Mouse (Mus musculus) limb, embryonic 15.5 days (tissue): ENCODE data around the gene Ppp6r1. TPM values are rescaled to one million over a fixed set of nuclear protein-coding genes. Genes with fewer than 3 reads are reported as not detected.
"Not testable (repeated sequence)": the region's sequence is repeated elsewhere in the genome, so short reads cannot be mapped to it uniquely, and the experiment has no call there.

Experiments used
- ATAC-seq: fragments of 200-750 bp; cut with Nextera tagmentation; 2 replicates; pipeline ENCODE4 v1.8.0; 2017; ENCODE audit warnings: low read depth, moderate TSS enrichment; ENCODE audit not compliant: insufficient number of reproducible peaks, low FRiP score, low TSS enrichment
- H3K27ac ChIP-seq: fragments of 300-500 bp; sonication (generic); 2 replicates; pipeline ENCODE4 v1.5.1; 2015; ENCODE audit warnings: moderate library complexity, mild to moderate bottlenecking, inconsistent platforms
- H3K27me3 ChIP-seq: fragments of 300-500 bp; sonication (generic); 2 replicates; pipeline ENCODE4 v1.6.1; 2015; ENCODE audit warnings: inconsistent platforms
- H3K36me3 ChIP-seq: fragments of 300-500 bp; sonication (generic); 2 replicates; pipeline ENCODE4 v1.6.1; 2015; ENCODE audit warnings: inconsistent platforms
- H3K4me1 ChIP-seq: fragments of 300-500 bp; sonication (generic); 2 replicates; pipeline ENCODE4 v1.6.1; 2015; ENCODE audit warnings: inconsistent platforms
- H3K4me2 ChIP-seq: fragments of 300-500 bp; sonication (generic); 2 replicates; pipeline ENCODE4 v1.6.1; 2015; ENCODE audit warnings: mild to moderate bottlenecking, inconsistent platforms
- H3K4me3 ChIP-seq: fragments of 300-500 bp; sonication (generic); 2 replicates; pipeline ENCODE4 v1.5.1; 2015; ENCODE audit warnings: mild to moderate bottlenecking, inconsistent platforms
- H3K9ac ChIP-seq: fragments of 300-500 bp; sonication (generic); 2 replicates; pipeline ENCODE4 v1.6.1; 2015; ENCODE audit warnings: inconsistent platforms
- H3K9me3 ChIP-seq: fragments of 300-500 bp; sonication (generic); 2 replicates; pipeline ENCODE4 v1.6.1; 2016; ENCODE audit warnings: inconsistent platforms
- WGBS: fragments of 180-500 bp; shearing (Covaris S2); methylation state at CpG from one replicate; pipeline ENCODE4 v1.1.7; 2015; 5-methylcytosine and 5-hydroxymethylcytosine counted together
- polyA plus RNA-seq: library from polyadenylated mRNA; unstranded; fragments of >200 nt; fragmentation: Nextera tagmentation; extraction: Ambion mirVana; gene quantifications from 2 replicates; pipeline ENCODE4 v1.2.1, GENCODE M21; 2015

Gene Ppp6r1
- polyA plus RNA-seq, 1 experiment from 2014 or later: 7.0 TPM

DNA sequence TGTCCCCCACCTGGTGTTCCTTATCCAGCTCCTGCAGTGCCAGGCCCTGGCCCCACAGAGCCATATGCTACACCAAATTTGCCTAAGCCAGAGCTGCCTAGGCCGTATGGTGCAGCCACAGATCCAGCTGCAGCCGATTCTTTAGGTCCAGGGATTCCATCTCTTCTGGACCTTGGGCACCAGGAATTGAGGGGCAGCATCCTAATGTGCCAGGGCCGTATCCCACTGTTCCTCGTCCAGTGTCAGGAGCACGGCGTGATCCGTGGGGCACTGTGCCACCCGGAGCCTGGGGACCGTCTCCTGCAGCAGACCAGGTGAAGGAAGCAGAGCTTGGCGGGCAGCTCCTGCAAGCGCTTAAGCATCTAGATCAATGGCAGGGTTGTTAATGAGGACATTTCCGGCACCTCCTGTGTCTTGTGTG, 46.9 kb downstream of the Ppp6r1 start:
- Histone ChIP-seq H3K36me3 (no peaks in the 10 kb centered on the region), H3K27me3 (no peaks in the 10 kb centered on the region), H3K4me3 (no peak overlapping the region), H3K4me1 (no peaks in the 10 kb centered on the region), H3K9ac (no peak overlapping the region), H3K9me3 (no peaks in the 10 kb centered on the region), H3K4me2 (no peak overlapping the region), H3K27ac (no peak overlapping the region)
- ATAC-seq: no peak
- WGBS: 59% methylated on average over 12 of the region's 12 CpGs

DNA sequence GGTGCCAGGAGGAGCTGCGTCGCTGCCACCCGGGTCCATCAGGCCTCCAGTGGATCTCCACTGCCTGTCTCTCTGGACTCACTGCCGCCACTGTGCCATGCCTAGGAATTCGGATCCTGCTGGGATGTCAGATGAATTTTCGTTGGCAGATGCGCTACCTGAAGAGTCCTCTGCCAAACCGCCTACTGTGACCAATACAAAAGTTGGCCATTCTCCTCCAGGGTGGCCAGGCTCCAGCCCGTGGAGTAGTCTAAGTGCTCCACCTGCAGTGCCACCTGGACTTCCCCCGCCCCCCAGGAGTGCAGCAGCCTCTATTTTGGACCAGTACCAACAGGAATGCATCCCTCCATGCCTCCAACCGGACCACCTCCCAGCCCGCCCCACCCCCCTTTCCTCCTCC, 47.3 kb downstream of the Ppp6r1 start:
- Histone ChIP-seq H3K4me1 (no peaks in the 10 kb centered on the region), H3K27me3 (no peaks in the 10 kb centered on the region), H3K4me3 (no peak overlapping the region), H3K4me2 (no peak overlapping the region), H3K9me3 (no peaks in the 10 kb centered on the region), H3K36me3 (no peaks in the 10 kb centered on the region), H3K9ac (no peak overlapping the region), H3K27ac (no peak overlapping the region)
- 82% methylated on average over 12 of the region's 12 CpGs for WGBS
- no peak for ATAC-seq

DNA sequence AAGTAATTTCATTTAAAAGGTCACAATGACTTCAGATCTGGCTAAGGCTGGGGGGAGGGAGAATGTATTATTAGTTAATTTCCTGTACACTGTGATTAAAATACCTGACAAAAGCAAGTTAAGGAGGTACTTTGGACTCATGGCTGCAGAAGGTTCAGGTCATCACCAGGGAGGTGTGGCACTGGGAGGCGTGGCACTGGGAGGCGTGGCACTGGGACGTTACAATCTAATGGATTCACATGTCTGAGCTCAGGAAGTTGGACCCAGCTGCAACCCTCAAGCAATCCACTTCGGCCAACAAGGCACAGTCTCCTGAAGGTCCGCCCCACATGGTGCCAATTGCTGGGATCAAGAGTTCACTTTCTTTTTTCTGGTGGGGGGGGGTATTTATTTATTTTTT, 50.8 kb downstream of the Ppp6r1 start:
- no peaks in the 10 kb centered on the region for H3K4me1 ChIP-seq
- H3K27me3 ChIP-seq: no peaks in the 10 kb centered on the region
- no peaks in the 10 kb centered on the region for H3K36me3 ChIP-seq
- no peak overlapping the region for H3K27ac ChIP-seq
- WGBS: 64% methylated on average over 5 of the region's 5 CpGs
- no peak for ATAC-seq
- no peaks in the 10 kb centered on the region for H3K9me3 ChIP-seq
- H3K9ac ChIP-seq: no peak overlapping the region
- H3K4me3 ChIP-seq: no peak overlapping the region
- no peak overlapping the region for H3K4me2 ChIP-seq

DNA sequence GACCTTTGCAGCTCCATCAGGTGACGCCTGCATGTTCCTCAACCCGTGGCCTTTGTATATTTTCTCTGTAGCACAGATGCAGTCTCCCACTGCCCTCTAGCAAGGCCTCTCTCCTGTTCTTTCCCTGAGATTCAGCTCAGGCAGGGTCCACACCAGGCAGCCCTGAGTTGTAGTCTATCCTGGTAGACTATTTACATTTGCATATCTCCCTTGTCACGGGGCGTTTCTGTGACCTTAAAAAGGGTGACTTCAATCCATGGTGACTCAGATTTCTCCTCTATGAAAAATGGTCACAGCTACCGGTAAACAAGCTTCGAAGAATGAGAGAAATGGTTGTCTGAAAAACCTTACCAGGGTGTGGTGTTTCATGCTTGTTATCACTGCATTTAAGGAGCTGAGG, 54.9 kb downstream of the Ppp6r1 start, which contains the start of gene Ptprh:
Gene Ptprh (minus strand): TSS at position 169 of the 400 bp plus-strand sequence.
- H3K4me3 ChIP-seq: no peak within 1 kb of the TSS
- no peaks in the 10 kb centered on the region for H3K9me3 ChIP-seq
- H3K27ac ChIP-seq: no peak within 1 kb of the TSS
- H3K9ac ChIP-seq: no peak within 1 kb of the TSS
- H3K4me2 ChIP-seq: no peak within 1 kb of the TSS
- no peaks in the 10 kb centered on the region for H3K4me1 ChIP-seq
- ATAC-seq: no peak
- no peaks in the 10 kb centered on the region for H3K27me3 ChIP-seq
- H3K36me3 ChIP-seq: no peaks in the 10 kb centered on the region
- 71% methylated on average over 6 of the region's 6 CpGs for WGBS

DNA sequence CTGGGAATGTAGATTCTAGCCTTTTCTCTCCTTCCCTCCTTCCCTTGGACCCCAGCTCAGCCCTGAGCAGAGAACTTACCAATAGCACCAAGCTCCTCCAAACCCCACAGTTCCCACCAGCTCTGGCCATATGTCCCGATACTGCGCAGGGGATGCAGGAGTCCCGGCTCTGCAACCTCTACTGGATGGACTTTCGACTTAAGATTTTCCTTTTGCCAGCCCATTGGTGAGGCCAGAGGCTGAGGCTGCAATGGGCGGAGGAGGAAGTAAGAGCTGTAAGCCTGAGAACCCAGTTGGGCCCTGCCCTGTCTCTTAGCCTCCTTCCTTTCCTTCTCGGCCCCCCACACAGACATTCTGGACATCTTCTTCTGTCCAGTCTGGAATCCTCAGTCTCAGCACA, 55.9 kb downstream of the Ppp6r1 start:
- 90% methylated on average over 6 of the region's 6 CpGs for WGBS
- ATAC-seq: no peak
- Histone ChIP-seq H3K4me3 (no peak overlapping the region), H3K9me3 (no peaks in the 10 kb centered on the region), H3K36me3 (no peaks in the 10 kb centered on the region), H3K4me2 (no peak overlapping the region), H3K27me3 (no peaks in the 10 kb centered on the region), H3K27ac (no peak overlapping the region), H3K9ac (no peak overlapping the region), H3K4me1 (no peaks in the 10 kb centered on the region)

DNA sequence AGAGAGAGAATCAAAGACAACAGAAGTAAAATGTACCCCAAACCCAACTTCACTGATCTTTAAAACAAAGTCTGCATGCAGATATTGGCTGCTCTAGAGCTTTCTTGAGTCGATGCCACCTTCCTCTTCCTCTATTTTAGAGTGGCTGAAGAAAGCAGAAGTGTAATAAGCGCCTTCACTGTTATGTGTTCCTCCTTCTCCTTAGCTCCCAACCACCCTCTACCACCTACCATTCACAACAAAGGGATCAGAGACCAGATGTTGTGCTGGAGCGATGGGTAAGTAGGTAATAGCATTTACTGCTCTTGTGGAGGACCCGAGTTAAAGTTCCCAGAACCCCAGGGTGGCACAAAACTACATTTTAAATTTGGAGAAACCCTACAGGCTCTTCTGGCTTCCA, 61.8 kb downstream of the Ppp6r1 start:
- H3K27me3 ChIP-seq, H3K4me3 ChIP-seq, H3K4me2 ChIP-seq, H3K4me1 ChIP-seq, H3K9me3 ChIP-seq, H3K27ac ChIP-seq, H3K36me3 ChIP-seq, H3K9ac ChIP-seq, ATAC-seq: not testable (repeated sequence)
- WGBS: 69% methylated on average over 4 of the region's 4 CpGs

Other genes with a start within 250 kb of the Ppp6r1 start
- gene Rdh13, start 213.4 kb downstream of the Ppp6r1 start, polyA plus RNA-seq: 25.4 and 25.6 TPM in 2 replicates
- 11.4 and 13.4 TPM in 2 replicates for gene Eps8l1, start 198.3 kb downstream of the Ppp6r1 start, polyA plus RNA-seq
- 35.9 and 46.8 TPM in 2 replicates for gene Ppp1r12c, start 157.3 kb downstream of the Ppp6r1 start, polyA plus RNA-seq
- gene Tnnt1, start 142.6 kb downstream of the Ppp6r1 start, polyA plus RNA-seq: 229 and 541 TPM in 2 replicates
- 4.7 and 5.2 TPM in 2 replicates for gene Tnni3, start 134.8 kb downstream of the Ppp6r1 start, polyA plus RNA-seq
- gene Dnaaf3, start 126.6 kb downstream of the Ppp6r1 start, polyA plus RNA-seq: 1.8 and 3.0 TPM in 2 replicates
- 3.8 and 4.7 TPM in 2 replicates for gene Syt5, start 111.5 kb downstream of the Ppp6r1 start, polyA plus RNA-seq
- gene Ptprh, start 55.0 kb downstream of the Ppp6r1 start, polyA plus RNA-seq: not detected in 2 replicates
- 0.52 and 0.99 TPM in 2 replicates for gene Tmem86b, start 27.6 kb downstream of the Ppp6r1 start, polyA plus RNA-seq
- gene Hspbp1, start 26.0 kb upstream of the Ppp6r1 start, polyA plus RNA-seq: 81.3 and 85.8 TPM in 2 replicates
- gene Brsk1, start 31.6 kb upstream of the Ppp6r1 start, polyA plus RNA-seq: 1.00 and 1.2 TPM in 2 replicates
- gene Tmem150b, start 66.2 kb upstream of the Ppp6r1 start, polyA plus RNA-seq: 0.22 and 0.29 TPM in 2 replicates
- gene Kmt5c, start 81.1 kb upstream of the Ppp6r1 start, polyA plus RNA-seq: 46.2 and 50.0 TPM in 2 replicates
- gene Cox6b2, start 94.1 kb upstream of the Ppp6r1 start, polyA plus RNA-seq: 44.4 and 51.0 TPM in 2 replicates
- gene Fam71e2, start 112.3 kb upstream of the Ppp6r1 start, polyA plus RNA-seq: not detected in 2 replicates
- gene Il11, start 123.8 kb upstream of the Ppp6r1 start, polyA plus RNA-seq: 0.49 and 0.63 TPM in 2 replicates
- gene Tmem190, start 123.9 kb upstream of the Ppp6r1 start, polyA plus RNA-seq: 0.38 and 0.68 TPM in 2 replicates
- gene Tmem238, start 130.6 kb upstream of the Ppp6r1 start, polyA plus RNA-seq: 14.1 and 15.7 TPM in 2 replicates
- 298 and 362 TPM in 2 replicates for gene Rpl28, start 133.9 kb upstream of the Ppp6r1 start, polyA plus RNA-seq
- gene Ube2s, start 153.6 kb upstream of the Ppp6r1 start, polyA plus RNA-seq: 270 and 282 TPM in 2 replicates
- 0.32 and 0.46 TPM in 2 replicates for gene Shisa7, start 185.7 kb upstream of the Ppp6r1 start, polyA plus RNA-seq
- gene Isoc2b, start 211.2 kb upstream of the Ppp6r1 start, polyA plus RNA-seq: 12.7 and 12.9 TPM in 2 replicates
- gene Isoc2a, start 218.1 kb upstream of the Ppp6r1 start, polyA plus RNA-seq: 0.86 and 1.0 TPM in 2 replicates
- gene Gm36210, start 247.5 kb upstream of the Ppp6r1 start, polyA plus RNA-seq: 0.17 TPM in 1 of 2 replicates, not detected in the other